Mouse (Mus musculus) embryonic fibroblast, embryonic 13.5 days (primary cell): ENCODE data around the gene Prmt3. TPM values are rescaled to one million over a fixed set of nuclear protein-coding genes. Genes with fewer than 3 reads are reported as not detected.
A peak's percentile ranks its signal among the peaks of the same experiment; 100 is the strongest.

Source experiments
- H3K27ac ChIP-seq: 2 replicates; pipeline ENCODE4 v1.5.1; 2012; ENCODE audit warnings: low read length, control low read depth, inconsistent platforms; ENCODE audit not compliant: insufficient read depth
- H3K4me1 ChIP-seq: 2 replicates; pipeline ENCODE4 v1.6.1; 2011; ENCODE audit warnings: low read length; ENCODE audit not compliant: control insufficient read depth, insufficient read depth
- H3K4me3 ChIP-seq: 2 replicates; pipeline ENCODE4 v1.5.1; 2011; ENCODE audit warnings: mild to moderate bottlenecking, control low read depth, low read length; ENCODE audit not compliant: insufficient read depth
- CTCF ChIP-seq: IDR thresholded peaks from 2 replicates; pipeline ENCODE4 v1.5.1; 2011; ENCODE audit warnings: mild to moderate bottlenecking, control low read depth, low read length, moderate library complexity, borderline replicate concordance; ENCODE audit not compliant: insufficient read depth
- POLR2A ChIP-seq: IDR thresholded peaks from 2 replicates; pipeline ENCODE4 v1.6.1; 2011; ENCODE audit warnings: low read depth, mild to moderate bottlenecking, control low read depth, low read length, moderate library complexity
- polyA plus RNA-seq: library from polyadenylated mRNA; stranded (reverse); fragments of >200 nt; gene quantifications from 2 replicates; pipeline ENCODE4 v1.2.4, GENCODE M21; 2011; ENCODE audit warnings: low read depth; ENCODE audit not compliant: missing spikeins, insufficient read length

Prmt3 gene
- polyA plus RNA-seq, 1 experiment = 39.2 TPM

DNA sequence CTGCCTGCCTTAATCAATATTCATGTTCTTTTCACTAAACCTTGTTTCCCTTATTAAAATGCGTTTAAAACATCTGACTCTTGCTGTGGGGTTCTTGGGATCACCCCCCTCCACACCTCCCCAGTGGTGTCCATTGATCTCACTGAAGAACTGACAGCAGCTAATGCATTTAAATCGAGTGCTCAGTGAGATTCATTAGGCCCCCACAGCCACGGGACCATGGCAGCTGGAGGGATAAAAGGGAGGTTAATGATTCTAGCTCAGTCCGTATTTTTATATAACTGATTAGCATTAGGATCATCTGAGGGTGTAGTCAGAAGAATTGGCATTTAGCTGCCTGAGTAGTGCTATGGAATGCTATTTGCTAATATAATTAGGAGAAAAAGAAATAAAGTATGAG lies 41.2 kb downstream of the Prmt3 start:
- Histone ChIP-seq H3K4me1 (no peaks in the 10 kb centered on the region), H3K27ac (no peak overlapping the region), H3K4me3 (no peak overlapping the region)
- TF ChIP-seq POLR2A (no peak), CTCF (no peak)

DNA sequence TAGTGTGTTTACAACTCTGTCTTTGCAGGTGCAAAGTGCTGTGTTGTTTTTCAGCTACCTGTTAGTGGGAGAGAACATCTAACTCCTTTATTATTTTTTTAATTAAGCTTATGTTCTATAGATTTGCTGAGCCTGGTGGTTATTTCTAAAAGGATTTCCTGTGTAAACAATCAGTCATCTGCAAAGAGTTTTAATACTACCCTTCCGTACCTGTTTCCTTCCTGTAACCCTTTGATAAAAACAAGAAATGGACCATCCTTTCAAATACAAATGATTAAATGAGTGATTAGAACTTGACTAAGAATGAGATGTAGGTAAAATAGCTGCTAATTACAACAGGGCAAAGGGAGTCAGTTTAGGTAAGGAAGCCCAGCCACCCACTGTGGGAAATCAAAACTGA lies 43.2 kb downstream of the Prmt3 start:
- Histone ChIP-seq H3K27ac (0 out of 2 replicates have a peak overlapping the region, but pooled peaks have one; percentile 17), H3K4me3 (no peak overlapping the region), H3K4me1 (no peaks in the 10 kb centered on the region)
- TF ChIP-seq CTCF = no peak
- TF ChIP-seq POLR2A = no peak

DNA sequence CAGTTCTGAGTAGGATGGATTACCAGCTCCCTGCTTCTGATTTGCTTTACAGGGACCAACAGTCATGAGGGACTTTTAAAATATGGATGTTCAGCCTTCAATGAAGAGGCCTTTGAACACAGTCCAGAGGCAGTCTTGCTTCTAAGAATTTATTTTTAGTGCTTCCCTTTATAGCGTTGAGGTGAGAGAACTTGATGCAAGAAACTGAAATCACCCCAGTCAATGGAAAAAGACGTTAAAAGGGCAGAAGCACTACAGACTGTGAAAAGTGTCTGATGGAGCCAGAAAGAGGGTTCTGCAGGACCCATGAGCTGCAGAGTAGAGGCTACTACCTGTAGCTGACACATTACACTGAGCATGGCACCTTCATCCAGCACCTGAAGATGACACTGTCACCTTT lies 43.9 kb downstream of the Prmt3 start:
- H3K4me1 ChIP-seq = no peaks in the 10 kb centered on the region
- H3K4me3 ChIP-seq = no peak overlapping the region
- TF ChIP-seq POLR2A = no peak
- TF ChIP-seq CTCF = no peak
- H3K27ac ChIP-seq = 0 out of 2 replicates have a peak overlapping the region, but pooled peaks have one; percentile 17

DNA sequence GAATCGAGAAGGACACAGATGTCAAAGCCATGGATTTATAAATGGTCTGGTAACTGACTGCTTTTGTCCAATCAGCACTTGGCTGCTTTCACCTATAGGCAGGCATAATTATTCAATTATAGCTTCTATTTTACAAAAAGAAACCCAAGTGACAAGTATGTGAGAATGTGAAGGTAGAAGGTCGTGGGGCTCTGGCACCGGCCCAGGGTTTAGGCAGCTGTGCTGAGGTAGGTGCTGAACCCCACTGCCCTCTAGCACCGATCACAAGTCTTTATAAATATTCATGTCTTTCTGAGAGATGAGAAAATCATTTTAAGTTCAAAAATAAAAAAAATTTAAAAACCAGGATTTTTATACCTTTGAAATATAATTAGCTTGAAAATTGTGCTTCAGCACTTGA lies 45.4 kb downstream of the Prmt3 start:
- Histone ChIP-seq H3K4me3 (no peak overlapping the region), H3K4me1 (no peaks in the 10 kb centered on the region), H3K27ac (no peak overlapping the region)
- TF ChIP-seq POLR2A = no peak
- TF ChIP-seq CTCF = no peak

DNA sequence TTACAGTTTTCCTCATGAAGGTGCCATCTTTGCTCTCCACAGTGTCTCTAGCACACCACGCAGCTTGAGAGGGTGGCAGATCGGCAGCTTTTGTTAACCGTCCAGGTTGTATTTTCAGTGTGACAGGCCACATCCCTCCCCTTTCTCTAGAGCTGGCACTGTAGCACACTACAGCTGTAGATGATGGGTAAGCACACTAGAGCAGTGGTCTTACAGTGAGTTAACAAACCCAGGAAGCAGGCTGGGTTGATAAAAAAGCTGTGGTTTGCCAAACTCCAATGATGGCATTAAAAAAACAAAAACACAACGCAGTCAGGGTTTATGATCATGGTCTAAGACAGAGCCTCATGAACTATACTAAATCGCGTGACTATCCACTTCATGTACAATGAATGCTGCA lies 45.9 kb downstream of the Prmt3 start:
- Histone ChIP-seq H3K4me1 (no peaks in the 10 kb centered on the region), H3K4me3 (no peak overlapping the region), H3K27ac (no peak overlapping the region)
- TF ChIP-seq POLR2A (no peak), CTCF (no peak)

DNA sequence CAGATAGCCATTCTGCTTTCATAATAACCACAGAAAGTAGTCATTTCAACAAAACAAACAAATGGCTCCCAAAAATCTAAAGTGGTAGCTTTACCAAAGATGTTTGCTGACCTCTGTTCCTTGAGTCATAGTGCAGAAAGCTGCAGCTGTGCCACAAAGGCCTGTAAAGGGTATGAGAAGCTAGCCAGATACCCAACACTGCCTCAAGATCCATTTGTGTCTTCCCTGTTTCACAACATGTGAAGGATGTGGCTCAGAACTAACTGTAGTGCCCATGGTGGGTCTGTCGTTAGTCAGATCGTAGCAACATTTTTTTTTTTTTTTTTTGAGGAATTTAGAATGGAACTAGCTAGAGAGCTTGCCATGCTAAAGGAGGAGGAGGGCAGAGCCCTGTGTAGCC lies 46.4 kb downstream of the Prmt3 start:
- TF ChIP-seq CTCF (no peak), POLR2A (no peak)
- H3K27ac ChIP-seq = no peak overlapping the region
- H3K4me1 ChIP-seq = no peaks in the 10 kb centered on the region
- no peak overlapping the region for H3K4me3 ChIP-seq

DNA sequence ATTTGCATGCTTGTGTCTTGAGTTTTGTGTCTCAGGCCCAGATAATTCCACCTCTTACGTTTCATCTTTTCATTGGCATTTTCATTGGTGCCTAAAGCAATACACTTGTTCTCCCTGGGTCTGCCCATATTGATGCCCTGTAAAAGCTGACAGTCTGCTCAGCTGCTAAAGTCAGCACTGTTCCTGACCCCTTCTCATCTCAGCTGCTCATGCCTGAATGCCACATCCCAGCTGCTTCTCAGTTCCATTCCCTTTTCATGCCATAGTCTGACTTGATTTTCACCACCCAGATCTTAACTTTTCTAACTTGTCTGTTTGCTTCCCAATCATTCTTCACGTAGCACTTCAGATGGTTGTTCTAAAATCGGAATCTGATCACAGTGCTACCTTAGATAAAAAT lies 47.3 kb downstream of the Prmt3 start:
- Histone ChIP-seq H3K4me1 (no peaks in the 10 kb centered on the region), H3K4me3 (no peak overlapping the region), H3K27ac (no peak overlapping the region)
- TF ChIP-seq CTCF (no peak), POLR2A (no peak)

DNA sequence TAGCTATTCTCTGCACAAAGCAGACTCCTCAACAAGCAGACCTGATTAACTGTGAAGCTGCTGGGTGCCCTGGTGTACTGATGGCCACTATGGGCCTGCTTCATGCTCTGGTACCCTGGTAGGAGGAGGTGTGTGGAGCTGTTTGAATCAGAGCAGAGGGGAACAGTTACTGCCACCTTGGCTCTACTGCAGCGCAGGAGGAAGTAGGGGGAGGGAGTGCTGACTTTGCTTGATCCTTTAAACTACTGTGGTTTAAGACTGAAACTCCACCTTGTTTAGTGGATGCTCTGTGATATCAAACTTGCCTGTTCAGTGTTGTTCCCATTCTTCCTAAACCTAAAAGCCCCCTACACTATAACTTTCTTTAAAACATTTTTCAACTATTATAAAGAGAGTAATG lies 49.8 kb downstream of the Prmt3 start:
- Histone ChIP-seq H3K27ac (no peak overlapping the region), H3K4me1 (no peaks in the 10 kb centered on the region), H3K4me3 (no peak overlapping the region)
- no peak for TF ChIP-seq POLR2A
- no peak for TF ChIP-seq CTCF

DNA sequence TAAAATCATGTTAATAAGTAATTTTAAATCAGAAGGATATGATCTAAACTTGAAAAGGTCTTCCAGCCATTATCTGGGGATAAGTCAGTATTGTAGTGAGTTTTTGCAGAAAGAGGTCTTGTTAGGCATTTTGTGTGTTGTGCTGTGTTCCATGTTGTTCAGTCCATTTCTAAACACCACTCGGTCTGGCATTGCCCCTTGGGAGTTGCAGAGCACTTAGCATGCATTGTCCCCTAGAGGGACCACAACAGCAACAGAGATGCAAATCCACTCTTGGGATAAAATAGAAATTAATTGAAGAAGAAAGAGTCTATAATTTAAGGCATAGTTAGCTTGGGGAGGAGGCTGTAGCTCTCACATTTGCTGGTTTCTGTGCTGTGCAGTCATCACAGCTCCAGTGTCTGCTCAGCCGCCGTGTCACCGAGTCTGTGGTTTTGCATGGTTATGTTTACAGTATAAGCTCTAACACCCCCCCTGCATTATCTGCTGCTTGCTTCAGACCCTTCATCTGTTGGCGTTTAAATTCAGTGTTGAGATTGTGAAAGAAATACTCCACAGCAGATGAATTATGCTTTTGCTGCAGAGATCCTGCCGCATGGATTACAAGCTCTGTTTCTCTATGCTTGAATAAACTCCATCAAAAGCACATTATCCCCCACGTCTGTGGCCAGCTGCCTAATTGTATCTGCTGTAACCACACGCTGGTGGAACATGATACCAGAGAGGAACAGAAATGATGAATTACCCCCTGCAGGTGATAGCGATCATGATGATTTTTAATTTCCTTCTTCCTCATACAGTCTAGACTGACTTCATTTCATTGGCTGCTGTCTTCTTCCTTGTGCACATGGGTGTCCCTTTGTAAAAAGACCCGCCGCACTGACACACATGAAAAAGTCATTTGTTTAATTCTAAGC lies 64.5 kb downstream of the Prmt3 start:
- TF ChIP-seq POLR2A (no peak), CTCF (no peak)
- no peak overlapping the region for H3K27ac ChIP-seq
- H3K4me1 ChIP-seq = peaks cover 3% of the 10 kb centered on the region; the same call in 1 of the 2 replicates
- no peak overlapping the region for H3K4me3 ChIP-seq

DNA sequence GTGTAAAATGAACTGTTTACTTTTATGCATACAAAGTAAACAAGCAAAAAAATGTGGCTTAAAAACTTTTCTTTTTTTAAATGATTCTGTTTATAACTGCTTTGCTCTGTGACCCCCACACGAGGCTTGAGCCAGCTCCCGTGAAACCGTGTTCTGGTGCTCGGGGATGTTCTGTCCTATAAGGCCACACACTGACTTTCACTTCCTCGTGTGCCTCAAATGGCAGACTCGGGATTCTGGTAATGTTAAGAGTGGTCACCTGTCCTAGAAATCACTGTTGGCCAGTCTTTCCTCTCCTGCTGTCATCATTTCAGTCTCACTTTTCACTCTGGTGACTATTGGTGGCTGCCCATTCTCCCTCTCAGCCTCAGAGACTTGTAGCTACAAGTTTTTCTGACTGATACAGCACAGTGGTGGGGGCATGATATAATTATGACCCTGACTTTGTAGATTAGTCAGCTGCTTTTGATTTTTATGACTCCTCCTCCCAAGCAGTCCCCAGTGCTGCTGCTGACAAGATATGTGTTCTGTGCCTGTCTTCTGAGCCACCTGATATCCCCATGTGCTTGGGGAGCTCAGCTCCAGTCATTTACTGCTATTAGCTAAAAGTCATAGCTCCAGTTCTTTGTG lies 65.3 kb downstream of the Prmt3 start:
- no peak overlapping the region for H3K27ac ChIP-seq
- peaks cover 3% of the 10 kb centered on the region; the same call in 1 of the 2 replicates for H3K4me1 ChIP-seq
- H3K4me3 ChIP-seq = no peak overlapping the region
- TF ChIP-seq POLR2A (no peak), CTCF (no peak)
